Mouse (Mus musculus) intestine, postnatal 0 days (tissue): ENCODE measurements around the gene Psmb6. TPM values are rescaled to one million over a fixed set of nuclear protein-coding genes. Genes with fewer than 3 reads are reported as not detected.

Experiments used
- ATAC-seq: fragments of 200-750 bp; cut with Nextera tagmentation; 2 replicates; pipeline ENCODE4 v1.8.0; 2017; ENCODE audit warnings: mild to moderate bottlenecking, moderate TSS enrichment, moderate library complexity
- H3K27ac ChIP-seq: fragments of 300-500 bp; sonication (generic); 2 replicates; pipeline ENCODE4 v1.5.1; 2014; ENCODE audit warnings: mild to moderate bottlenecking, low read depth, low read length, moderate library complexity
- H3K27me3 ChIP-seq: fragments of 300-500 bp; sonication (generic); replicated peaks from 2 replicates; pipeline ENCODE4 v1.6.1; 2014; ENCODE audit warnings: low read length, mixed read lengths; ENCODE audit not compliant: control insufficient read depth, insufficient read depth
- H3K36me3 ChIP-seq: fragments of 300-500 bp; sonication (generic); 2 replicates; pipeline ENCODE4 v1.6.1; 2014; ENCODE audit warnings: mild to moderate bottlenecking, moderate library complexity; ENCODE audit not compliant: control insufficient read depth, insufficient read depth
- H3K4me1 ChIP-seq: fragments of 300-500 bp; sonication (generic); replicated peaks from 2 replicates; pipeline ENCODE4 v1.6.1; 2014; ENCODE audit warnings: antibody characterized with exemption, low read length, mixed read lengths; ENCODE audit not compliant: control insufficient read depth, insufficient read depth
- H3K4me2 ChIP-seq: fragments of 300-500 bp; sonication (generic); replicated peaks from 2 replicates; pipeline ENCODE4 v1.6.1; 2014; ENCODE audit warnings: low read depth, mild to moderate bottlenecking, moderate library complexity
- H3K4me3 ChIP-seq: fragments of 300-500 bp; sonication (generic); 2 replicates; pipeline ENCODE4 v1.5.1; 2014; ENCODE audit warnings: low read depth, low read length
- H3K9ac ChIP-seq: fragments of 300-500 bp; sonication (generic); 2 replicates; pipeline ENCODE4 v1.6.1; 2014; ENCODE audit warnings: mild to moderate bottlenecking, low read depth, low read length
- H3K9me3 ChIP-seq: fragments of 300-500 bp; sonication (generic); 2 replicates; pipeline ENCODE4 v1.6.1; 2016; ENCODE audit warnings: mixed run types; ENCODE audit not compliant: control insufficient read depth
- CTCF ChIP-seq: sonication (generic); IDR thresholded peaks from 2 replicates; pipeline ENCODE4 v1.5.1; 2016; ENCODE audit warnings: low read depth, mild to moderate bottlenecking, control low read depth, antibody characterized with exemption, moderate library complexity
- WGBS: fragments of 180-500 bp; shearing (Covaris S2); extraction: QIAGEN DNeasy Blood & Tissue Kit; methylation state at CpG from one replicate; pipeline ENCODE4 v1.1.7; 2014; 5-methylcytosine and 5-hydroxymethylcytosine counted together
- polyA plus RNA-seq: library from polyadenylated mRNA; unstranded; fragments of >200 nt; fragmentation: Nextera tagmentation; extraction: Ambion mirVana; gene quantifications from 2 replicates; pipeline ENCODE4 v1.2.1, GENCODE M21; 2015

Psmb6 gene
- polyA plus RNA-seq, 1 experiment from 2014 or later: 489 TPM

- Histone ChIP-seq H3K27me3 (no peaks in the 10 kb centered on the region), H3K9ac (no peak overlapping the region), H3K4me1 (0 out of 2 replicates have a peak, but pooled peaks cover 2% of the 10 kb centered on the region), H3K36me3 (peaks cover 3% of the 10 kb centered on the region; the same call in 1 of the 2 replicates), H3K9me3 (no peaks in the 10 kb centered on the region), H3K27ac (no peak overlapping the region), H3K4me3 (no peak overlapping the region), H3K4me2 (no peak overlapping the region)
- ATAC-seq: no peak
- WGBS: 68% methylated on average over 2 of the region's 2 CpGs
- no peak for TF ChIP-seq CTCF
Observed at GRCm38 (mm10) chr11:70511242-70511641, 13.9 kb upstream of the Psmb6 start.

- Histone ChIP-seq H3K4me1 (0 out of 2 replicates have a peak, but pooled peaks cover 2% of the 10 kb centered on the region), H3K9me3 (no peaks in the 10 kb centered on the region), H3K36me3 (peaks cover 3% of the 10 kb centered on the region; the same call in 1 of the 2 replicates), H3K4me2 (no peak overlapping the region), H3K4me3 (no peak overlapping the region), H3K9ac (no peak overlapping the region), H3K27ac (no peak overlapping the region), H3K27me3 (no peaks in the 10 kb centered on the region)
- 90% methylated on average over 7 of the region's 7 CpGs for WGBS
- ATAC-seq: no peak
- TF ChIP-seq CTCF: no peak
Observed at GRCm38 (mm10) chr11:70511825-70512224, 13.3 kb upstream of the Psmb6 start.

- no peak overlapping the region for H3K4me2 ChIP-seq
- no peak overlapping the region for H3K9ac ChIP-seq
- no peak overlapping the region for H3K4me3 ChIP-seq
- H3K4me1 ChIP-seq: no peaks in the 10 kb centered on the region
- ATAC-seq: no peak
- no peaks in the 10 kb centered on the region for H3K9me3 ChIP-seq
- TF ChIP-seq CTCF: no peak
- H3K27me3 ChIP-seq: no peaks in the 10 kb centered on the region
- H3K36me3 ChIP-seq: peaks cover 3% of the 10 kb centered on the region; the same call in 1 of the 2 replicates
- H3K27ac ChIP-seq: no peak overlapping the region
- 84% methylated on average over 7 of the region's 7 CpGs for WGBS
Observed at GRCm38 (mm10) chr11:70512709-70513342, 12.3 kb upstream of the Psmb6 start.

- peak; percentile 51 for TF ChIP-seq CTCF
Observed at GRCm38 (mm10) chr11:70513520-70513919, 11.6 kb upstream of the Psmb6 start.

GRCm38 (mm10) chr11:70514288-70514687 lies 10.9 kb upstream of the Psmb6 start, which contains the start of gene Vmo1:
Gene Vmo1, minus strand, starts transcription at chr11:70514616.
- Histone ChIP-seq H3K27ac (no peak within 1 kb of the TSS), H3K4me3 (no peak within 1 kb of the TSS), H3K9ac (no peak within 1 kb of the TSS), H3K9me3 (no peaks in the 10 kb centered on the region), H3K27me3 (no peaks in the 10 kb centered on the region), H3K36me3 (peaks cover 3% of the 10 kb centered on the region; the same call in 1 of the 2 replicates), H3K4me2 (no peak within 1 kb of the TSS), H3K4me1 (no peaks in the 10 kb centered on the region)
- no peak for ATAC-seq
- no peak for TF ChIP-seq CTCF
- 80% methylated on average over 7 of the region's 7 CpGs for WGBS

More at GRCm38 (mm10) chr11:70513520-70513919, 11.6 kb upstream of the Psmb6 start:
- H3K9ac ChIP-seq: no peak overlapping the region
- H3K9me3 ChIP-seq: no peaks in the 10 kb centered on the region
- H3K36me3 ChIP-seq: peaks cover 3% of the 10 kb centered on the region; the same call in 1 of the 2 replicates
- H3K27ac ChIP-seq: no peak overlapping the region
- no peak overlapping the region for H3K4me2 ChIP-seq
- no peak for ATAC-seq
- WGBS: 64% methylated on average over 11 of the region's 11 CpGs
- no peak overlapping the region for H3K4me3 ChIP-seq
- H3K27me3 ChIP-seq: no peaks in the 10 kb centered on the region
- no peaks in the 10 kb centered on the region for H3K4me1 ChIP-seq

GRCm38 (mm10) chr11:70516352-70516751 lies 8.8 kb upstream of the Psmb6 start:
- WGBS: 15% methylated on average over 2 of the region's 2 CpGs
- ATAC-seq: no peak

More at GRCm38 (mm10) chr11:70516352-70516751, 8.8 kb upstream of the Psmb6 start:
- Histone ChIP-seq H3K27me3 (no peaks in the 10 kb centered on the region), H3K27ac (no peak overlapping the region), H3K9me3 (no peaks in the 10 kb centered on the region), H3K4me3 (no peak overlapping the region), H3K36me3 (no peaks in the 10 kb centered on the region), H3K4me1 (no peaks in the 10 kb centered on the region), H3K9ac (no peak overlapping the region), H3K4me2 (no peak overlapping the region)
- TF ChIP-seq CTCF: peak; percentile 82
